Mouse (Mus musculus): ENCODE results near the gene Bcan.

DNA sequence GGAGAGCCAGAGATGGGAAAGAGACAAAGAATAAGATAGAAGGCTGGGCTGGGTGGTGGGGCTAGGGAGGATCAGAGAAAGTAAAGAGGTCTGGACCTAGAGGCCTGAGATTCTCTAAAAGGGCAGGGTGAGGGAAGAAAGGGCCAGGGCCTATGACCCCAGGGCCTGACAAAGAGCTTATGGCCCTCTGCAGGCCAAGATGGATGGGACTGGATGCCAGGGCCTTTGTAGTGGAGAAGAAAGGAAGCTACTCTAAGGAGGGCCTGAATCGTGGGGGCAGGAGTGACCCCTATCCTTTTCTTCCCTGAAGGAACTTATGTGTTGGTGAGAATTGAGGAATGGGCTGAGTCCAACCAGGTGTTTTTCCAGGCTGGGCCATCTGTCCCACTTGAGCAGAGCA, 42.0 kb downstream of the Bcan start:
- TF ChIP-seq CTCF (IDR thresholded peaks at IDR 0.05) (no peak), EP300 (IDR thresholded peaks at IDR 0.05) (no peak)
